In genomic region chr12:113041481-113042439, GRCm38 (mm10) we compare ENCODE assay signal across 8 mouse cellular contexts. TPM values are rescaled to one million over a fixed set of nuclear protein-coding genes. Genes with fewer than 3 reads are reported as not detected.
DNase-seq lines count a peak whose midpoint lies in the region; ATAC-seq lines count a peak whose summit lies in the region.

No protein-coding gene starts in this region.

- WGBS in heart, embryonic 15.5 days, result 52% methylated on average over 15 of the region's 15 CpGs
- 47% methylated on average over 14 of the region's 15 CpGs for WGBS in lung, embryonic 16.5 days

- H3K4me3 ChIP-seq in heart, embryonic 15.5 days, result no peak overlapping the region
- no peak overlapping the region for H3K4me3 ChIP-seq in lung, embryonic 16.5 days (ENCODE audit: low read length)

- DNase-seq in heart, adult 8-10 months (ENCODE audit: low spot score), result no peak
- peak; percentile 18 for DNase-seq in adrenal gland, postnatal 25 days
- peak; percentile 30 to 34 for DNase-seq in gastrocnemius, adult 8-10 months (ENCODE audit: low spot score in 2 of 2)
- DNase-seq in kidney, postnatal 36 days, result peak; percentile 36 to 62
- DNase-seq in right cerebral cortex, postnatal 25 days, result peak; percentile 34
- no peak for DNase-seq in yolk sac, embryonic 10.5 days (ENCODE audit: low spot score)

- no peak overlapping the region for H3K9ac ChIP-seq in heart, embryonic 15.5 days
- H3K9ac ChIP-seq in lung, embryonic 16.5 days (ENCODE audit: low read length), result no peak overlapping the region

- H3K27me3 ChIP-seq in heart, embryonic 15.5 days, result no peaks in the 10 kb centered on the region
- H3K27me3 ChIP-seq in lung, embryonic 16.5 days (ENCODE audit: control insufficient read depth, insufficient read depth, low read depth, low read length), result no peaks in the 10 kb centered on the region

- no peak overlapping the region for H3K4me2 ChIP-seq in heart, embryonic 15.5 days
- H3K4me2 ChIP-seq in lung, embryonic 16.5 days (ENCODE audit: low read depth, low read length), result no peak overlapping the region

- H3K36me3 ChIP-seq in heart, embryonic 15.5 days, result no peaks in the 10 kb centered on the region; the same call in 1 of the 2 replicates
- no peaks in the 10 kb centered on the region for H3K36me3 ChIP-seq in lung, embryonic 16.5 days (ENCODE audit: control insufficient read depth, insufficient read depth, low read length)

- no peak for ATAC-seq in heart, embryonic 15.5 days (replicated peaks; ENCODE audit: insufficient number of reproducible peaks, insufficient read depth, low FRiP score, low read depth)
- peak; percentile 56; the same call in 1 of the 2 replicates for ATAC-seq in lung, embryonic 16.5 days (ENCODE audit: low read depth)

- H3K9me3 ChIP-seq in heart, embryonic 15.5 days (replicated peaks), result no peaks in the 10 kb centered on the region
- H3K9me3 ChIP-seq in lung, embryonic 16.5 days (ENCODE audit: control insufficient read depth, low read length), result no peaks in the 10 kb centered on the region

- 0 out of 2 replicates have a peak overlapping the region, but pooled peaks have one; percentile 15 for H3K27ac ChIP-seq in heart, embryonic 15.5 days
- no peak overlapping the region for H3K27ac ChIP-seq in lung, embryonic 16.5 days (ENCODE audit: low read length)

- peaks cover 16% of the 10 kb centered on the region for H3K4me1 ChIP-seq in heart, embryonic 15.5 days (replicated peaks)
- peaks cover 3% of the 10 kb centered on the region; the same call in 1 of the 2 replicates for H3K4me1 ChIP-seq in lung, embryonic 16.5 days (replicated peaks; ENCODE audit: control insufficient read depth, insufficient read depth, low read length)

RNA-seq across cellular contexts. Expression of gene Pacs2, which starts 27.5 kb away (rescaled TPM):
- polyA plus RNA-seq in heart, embryonic 15.5 days (2015; fragmentation: Nextera tagmentation; extraction: Ambion mirVana), result 6.9 and 9.0 TPM in 2 replicates
- 10 to 100 TPM; 30.4 to 38.2 (median 36.1) TPM for total RNA-seq in heart, adult 8-10 months (2022)
- 45.6 and 55.5 TPM in 2 replicates for total RNA-seq in adrenal gland, postnatal 25 days (2021)
- total RNA-seq in gastrocnemius, adult 8-10 months (2022), result 10 to 100 TPM; 32.6 to 36.9 (median 36.3) TPM
- polyA plus RNA-seq in lung, embryonic 16.5 days (2015; fragmentation: Nextera tagmentation; extraction: Ambion mirVana), result 10.5 and 12.2 TPM in 2 replicates

RNA-seq across cellular contexts. Expression of gene Tex22, which starts 32.5 kb away (rescaled TPM):
- polyA plus RNA-seq in heart, embryonic 15.5 days (2015; fragmentation: Nextera tagmentation; extraction: Ambion mirVana), result not detected in 2 replicates
- not detected for total RNA-seq in heart, adult 8-10 months (2022)
- total RNA-seq in adrenal gland, postnatal 25 days (2021), result 0.67 TPM in 1 of 2 replicates, not detected in the other
- not detected for total RNA-seq in gastrocnemius, adult 8-10 months (2022)
- polyA plus RNA-seq in lung, embryonic 16.5 days (2015; fragmentation: Nextera tagmentation; extraction: Ambion mirVana), result 0.15 TPM in 1 of 2 replicates, not detected in the other

RNA-seq across cellular contexts. Expression of gene Brf1, which starts 41.3 kb away (rescaled TPM):
- 30.2 and 47.2 TPM in 2 replicates for polyA plus RNA-seq in heart, embryonic 15.5 days (2015; fragmentation: Nextera tagmentation; extraction: Ambion mirVana)
- total RNA-seq in heart, adult 8-10 months (2022), result 10 to 100 TPM; 22.9 to 28.1 (median 24.6) TPM
- total RNA-seq in adrenal gland, postnatal 25 days (2021), result 65.9 and 68.8 TPM in 2 replicates
- total RNA-seq in gastrocnemius, adult 8-10 months (2022), result 10 to 100 TPM; 13.8 to 18.9 (median 18.4) TPM
- polyA plus RNA-seq in lung, embryonic 16.5 days (2015; fragmentation: Nextera tagmentation; extraction: Ambion mirVana), result 55.5 TPM in 2 replicates

RNA-seq across cellular contexts. Expression of gene Mta1, which starts 56.3 kb away (rescaled TPM):
- polyA plus RNA-seq in heart, embryonic 15.5 days (2015; fragmentation: Nextera tagmentation; extraction: Ambion mirVana), result 11.3 and 11.4 TPM in 2 replicates
- total RNA-seq in heart, adult 8-10 months (2022), result 10 to 100 TPM; 45.0 to 47.2 (median 46.1) TPM
- total RNA-seq in adrenal gland, postnatal 25 days (2021), result 104 and 109 TPM in 2 replicates
- 10 to 100 TPM; 38.7 to 43.3 (median 41.8) TPM for total RNA-seq in gastrocnemius, adult 8-10 months (2022)
- 11.2 and 12.2 TPM in 2 replicates for polyA plus RNA-seq in lung, embryonic 16.5 days (2015; fragmentation: Nextera tagmentation; extraction: Ambion mirVana)

Comparison
In these comparisons a context has a peak if more than half of its experiments do, and no peak if none do; other contexts are left out.
1. DNase-seq: peak in adrenal gland, postnatal 25 days (single experiment), gastrocnemius, adult 8-10 months (2 of 2), kidney, postnatal 36 days (2 of 2) and right cerebral cortex, postnatal 25 days (single experiment); none in heart, adult 8-10 months (single experiment) and yolk sac, embryonic 10.5 days (single experiment).